Mouse (Mus musculus): ENCODE data around the gene Gm45140.

The Gm45140 gene

GRCm38 (mm10) chr6:87845031-87845695, 9.6 kb upstream of the Gm45140 start:
- DNase-seq (ENCODE audit: low spot score in 2 of 2): no peak

GRCm38 (mm10) chr6:87842254-87842653, 6.7 kb upstream of the Gm45140 start:
- DNase-seq (ENCODE audit: low spot score in 2 of 2): no peak

GRCm38 (mm10) chr6:87841635-87842034, 6.0 kb upstream of the Gm45140 start:
- DNase-seq (ENCODE audit: low spot score in 2 of 2): no peak

GRCm38 (mm10) chr6:87839797-87840341, 4.3 kb upstream of the Gm45140 start:
- no peak for DNase-seq (ENCODE audit: low spot score in 2 of 2)

- DNase-seq (ENCODE audit: low spot score in 2 of 2): peak; percentile 92 to 95
Measured at GRCm38 (mm10) chr6:87838551-87839197, 3.1 kb upstream of the Gm45140 start, which contains the start of gene Isy1. Gene Isy1, minus strand, starts transcription at chr6:87838798.

- no peak for DNase-seq (ENCODE audit: low spot score in 2 of 2)
Measured at GRCm38 (mm10) chr6:87820366-87820765, 15.2 kb downstream of the Gm45140 start.

- DNase-seq (ENCODE audit: low spot score in 2 of 2): no peak
Measured at GRCm38 (mm10) chr6:87814486-87814885, 21.1 kb downstream of the Gm45140 start.

- DNase-seq (ENCODE audit: low spot score in 2 of 2): no peak
Measured at GRCm38 (mm10) chr6:87812656-87813055, 22.9 kb downstream of the Gm45140 start.

GRCm38 (mm10) chr6:87811675-87812338, 23.8 kb downstream of the Gm45140 start, which contains the start of gene Rab43:
Gene Rab43, minus strand, starts transcription at chr6:87812164.
- peak; percentile 74 to 81 for DNase-seq (ENCODE audit: low spot score in 2 of 2)

- DNase-seq (ENCODE audit: low spot score in 2 of 2): peak; percentile 33
Measured at GRCm38 (mm10) chr6:87810713-87811669, 24.6 kb downstream of the Gm45140 start.

GRCm38 (mm10) chr6:87810311-87810710, 25.3 kb downstream of the Gm45140 start:
- DNase-seq (ENCODE audit: low spot score in 2 of 2): no peak

GRCm38 (mm10) chr6:87809651-87810161, 25.9 kb downstream of the Gm45140 start:
- DNase-seq (ENCODE audit: low spot score in 2 of 2): no peak

- DNase-seq (ENCODE audit: low spot score in 2 of 2): no peak
Measured at GRCm38 (mm10) chr6:87809144-87809543, 26.5 kb downstream of the Gm45140 start.

GRCm38 (mm10) chr6:87808521-87808920, 27.1 kb downstream of the Gm45140 start:
- DNase-seq (ENCODE audit: low spot score in 2 of 2): no peak

GRCm38 (mm10) chr6:87807735-87808440, 27.7 kb downstream of the Gm45140 start:
- DNase-seq (ENCODE audit: low spot score in 2 of 2): no peak

- no peak for DNase-seq (ENCODE audit: low spot score in 2 of 2)
Measured at GRCm38 (mm10) chr6:87806857-87807256, 28.7 kb downstream of the Gm45140 start.

- DNase-seq (ENCODE audit: low spot score in 2 of 2): no peak
Measured at GRCm38 (mm10) chr6:87806028-87806427, 29.6 kb downstream of the Gm45140 start.

GRCm38 (mm10) chr6:87805448-87805847, 30.1 kb downstream of the Gm45140 start:
- DNase-seq (ENCODE audit: low spot score in 2 of 2): no peak

GRCm38 (mm10) chr6:87804886-87805285, 30.7 kb downstream of the Gm45140 start:
- DNase-seq (ENCODE audit: low spot score in 2 of 2): no peak

- DNase-seq (ENCODE audit: low spot score in 2 of 2): no peak
Measured at GRCm38 (mm10) chr6:87804036-87804435, 31.6 kb downstream of the Gm45140 start.
